Mouse (Mus musculus): ENCODE results near the gene Rnf19b. TPM values are rescaled to one million over a fixed set of nuclear protein-coding genes. Genes with fewer than 3 reads are reported as not detected.

The Rnf19b gene
- 10 to 100 TPM; 13.6 to 15.5 TPM for total RNA-seq (2021)
- long read RNA-seq, experiment 1, partial matches to known transcripts = 0 of 6 reads
- long read RNA-seq, experiment 1, other reads (novel, unspliced or antisense) = 2 of 6 reads
- long read RNA-seq, experiment 2, transcript Rnf19b-206 (9 exons, 2,532 nt) = major isoform, 10 of 15 reads
- long read RNA-seq, experiment 2, partial matches to known transcripts = 0 of 15 reads
- long read RNA-seq, experiment 2, other reads (novel, unspliced or antisense) = 1 of 15 reads

DNA sequence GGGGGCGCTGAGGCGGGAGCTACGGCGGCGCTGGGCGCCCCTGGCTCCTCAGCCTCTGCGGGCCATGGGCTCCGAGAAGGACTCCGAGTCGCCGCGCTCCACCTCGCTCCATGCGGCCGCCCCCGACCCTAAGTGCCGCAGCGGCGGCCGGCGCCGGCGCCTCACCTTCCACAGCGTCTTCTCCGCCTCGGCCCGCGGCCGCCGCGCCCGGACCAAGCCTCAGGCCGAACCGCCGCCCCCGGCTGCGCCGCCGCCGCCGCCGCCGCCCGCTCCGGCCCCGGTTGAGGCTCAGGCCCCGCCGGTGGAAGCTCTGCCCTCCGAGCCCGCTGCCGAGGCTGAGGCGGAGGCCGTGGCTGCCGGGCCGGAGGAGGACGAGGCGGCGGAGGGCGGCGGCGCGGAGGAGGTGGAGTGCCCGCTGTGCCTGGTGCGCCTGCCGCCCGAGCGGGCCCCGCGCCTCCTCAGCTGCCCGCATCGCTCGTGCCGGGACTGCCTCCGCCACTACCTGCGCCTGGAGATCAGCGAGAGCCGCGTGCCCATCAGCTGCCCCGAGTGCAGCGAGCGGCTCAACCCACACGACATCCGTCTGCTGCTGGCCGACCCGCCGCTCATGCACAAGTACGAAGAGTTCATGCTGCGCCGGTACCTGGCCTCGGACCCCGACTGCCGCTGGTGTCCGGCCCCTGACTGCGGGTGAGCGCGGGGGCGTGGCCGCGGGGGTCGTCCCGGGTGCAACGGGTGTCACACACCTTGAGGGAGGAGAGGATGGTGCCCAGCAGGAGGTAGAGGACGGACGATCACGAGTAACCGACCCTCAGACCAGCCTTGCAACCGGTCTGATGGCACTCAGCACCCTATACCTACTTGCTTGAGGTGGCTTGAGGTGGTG is at the start of gene Rnf19b:
Gene Rnf19b, plus strand, starts transcription at position 65 of the 886 bp plus-strand sequence.
- peak; percentile 53 for DNase-seq
- intact Hi-C loops (cut with DNase I; ENCODE audit: low total_unique reads) = no loop called here

DNA sequence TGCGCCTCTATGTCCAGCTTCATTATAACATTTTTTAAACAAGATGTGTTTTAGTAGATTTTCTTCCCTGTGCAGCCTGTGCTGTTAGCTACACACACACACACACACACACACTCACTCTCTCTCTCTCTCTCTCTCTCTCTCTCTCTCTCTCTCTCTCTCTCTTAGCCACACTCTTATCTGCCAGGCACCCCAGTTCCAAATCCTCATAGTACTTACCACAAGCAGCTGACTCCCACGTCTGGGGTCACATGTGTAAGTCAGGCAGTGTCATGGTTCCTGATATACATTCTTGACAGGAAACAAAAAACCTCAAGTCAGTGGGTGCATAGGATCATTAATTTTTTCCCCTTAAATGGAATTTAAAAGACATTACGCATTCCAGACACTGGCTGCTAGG is 49.4 kb upstream of the Rnf19b start:
- intact Hi-C loops (cut with DNase I; ENCODE audit: low total_unique reads) = no loop called here
- no peak for DNase-seq

GRCm38 (mm10) chr4:129009521-129009920 is 48.5 kb upstream of the Rnf19b start:
- no peak for DNase-seq
- intact Hi-C loops (cut with DNase I; ENCODE audit: low total_unique reads) = no loop called here

DNA sequence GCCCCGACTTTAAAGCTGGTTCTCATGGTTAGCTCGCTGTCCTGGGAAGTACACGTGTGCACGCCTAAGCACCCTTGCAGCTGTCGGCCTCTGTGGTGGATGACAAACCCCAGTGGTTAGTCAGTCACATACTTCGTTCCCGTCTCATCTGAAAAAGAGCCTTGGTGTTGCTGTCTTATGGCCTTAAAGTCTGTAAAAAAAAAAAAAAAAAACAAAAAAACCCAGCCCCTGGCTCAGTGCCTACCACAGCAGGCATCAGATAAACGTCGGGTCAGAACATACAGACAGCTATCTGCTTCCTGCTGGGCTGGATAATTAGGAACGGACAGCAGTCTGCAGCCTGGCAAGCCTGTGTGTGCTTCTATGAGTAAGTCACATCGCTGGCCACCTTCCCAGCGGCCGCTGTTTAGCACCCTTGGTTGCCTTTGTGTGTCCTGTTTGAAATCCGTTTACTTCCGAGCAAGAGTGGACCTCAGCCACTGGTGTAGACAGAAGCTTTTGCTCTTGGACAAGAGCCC is 46.4 kb upstream of the Rnf19b start:
- intact Hi-C loops (cut with DNase I; ENCODE audit: low total_unique reads) = no loop called here
- DNase-seq = peak; percentile 66

- no peak for DNase-seq
- intact Hi-C loops (cut with DNase I; ENCODE audit: low total_unique reads) = no loop called here
These were observed 44.8 kb upstream of the Rnf19b start for GRCm38 (mm10) chr4:129013151-129013864.

- intact Hi-C loops (cut with DNase I; ENCODE audit: low total_unique reads) = no loop called here
- DNase-seq = no peak
These were observed 41.7 kb upstream of the Rnf19b start for GRCm38 (mm10) chr4:129016329-129016728.

- intact Hi-C loops (cut with DNase I; ENCODE audit: low total_unique reads) = no loop called here
- no peak for DNase-seq
These were observed 40.9 kb upstream of the Rnf19b start for GRCm38 (mm10) chr4:129017150-129017549.

DNA sequence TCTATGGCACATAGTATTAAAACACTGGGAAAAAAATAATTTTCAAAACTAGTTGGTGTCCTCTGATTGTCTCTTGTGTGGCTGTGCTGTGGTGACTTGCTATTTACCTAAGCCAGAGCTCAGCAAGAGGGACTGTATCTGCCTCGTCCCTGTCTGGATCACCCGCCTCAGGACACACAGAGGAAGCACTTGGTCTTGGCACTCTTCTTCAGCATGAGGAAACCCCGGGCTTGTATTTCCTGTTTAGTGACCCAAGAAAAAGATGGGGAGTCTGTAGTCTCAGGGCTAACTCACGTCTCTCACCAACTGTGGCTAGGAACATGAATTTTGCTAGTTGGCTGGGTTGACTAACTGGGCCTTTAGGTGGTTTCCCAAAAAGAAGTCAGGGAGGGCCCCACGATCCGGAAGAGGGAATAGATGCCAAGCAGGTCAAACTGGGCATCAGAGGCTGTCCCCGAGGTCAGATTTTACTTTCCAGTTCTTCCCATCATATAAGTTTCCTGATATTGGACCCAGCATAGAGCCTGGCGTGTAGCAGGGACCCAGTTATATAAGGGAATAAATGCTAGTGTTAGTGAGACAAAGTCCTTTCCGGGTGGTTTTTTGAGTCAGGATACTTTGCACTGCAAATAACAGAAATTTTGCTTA is 39.2 kb upstream of the Rnf19b start:
- DNase-seq = no peak
- intact Hi-C loops (cut with DNase I; ENCODE audit: low total_unique reads) = no loop called here

- intact Hi-C loops (cut with DNase I; ENCODE audit: low total_unique reads) = no loop called here
- DNase-seq = no peak
These were observed 38.3 kb upstream of the Rnf19b start for GRCm38 (mm10) chr4:129019788-129020187.

GRCm38 (mm10) chr4:129020454-129020853 is 37.6 kb upstream of the Rnf19b start:
- intact Hi-C loops (cut with DNase I; ENCODE audit: low total_unique reads) = no loop called here
- peak; percentile 94 for DNase-seq

GRCm38 (mm10) chr4:129021426-129021825 is 36.6 kb upstream of the Rnf19b start:
- no peak for DNase-seq
- intact Hi-C loops (cut with DNase I; ENCODE audit: low total_unique reads) = no loop called here

- DNase-seq = no peak
- intact Hi-C loops (cut with DNase I; ENCODE audit: low total_unique reads) = no loop called here
These were observed 36.2 kb upstream of the Rnf19b start for GRCm38 (mm10) chr4:129021886-129022285.

DNA sequence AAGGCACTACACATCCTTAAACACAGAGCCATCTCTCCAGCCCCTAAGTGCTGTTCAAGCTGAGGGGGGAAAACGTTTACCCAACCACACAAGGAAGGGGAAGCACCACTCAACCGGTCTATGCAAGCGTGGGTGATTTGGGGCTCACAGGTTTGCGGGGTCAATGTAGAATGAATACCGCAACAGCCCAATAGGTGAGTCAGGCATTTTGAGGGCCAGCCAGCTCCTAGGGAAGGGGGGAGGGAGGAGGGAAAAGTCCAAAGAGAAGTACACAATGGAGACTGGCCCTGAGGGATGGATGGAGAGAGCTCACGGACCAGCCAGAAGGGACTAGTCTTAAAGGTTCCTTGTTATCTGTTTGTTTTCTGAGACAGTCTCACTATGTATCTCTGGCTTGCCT is 34.2 kb upstream of the Rnf19b start:
- intact Hi-C loops (cut with DNase I; ENCODE audit: low total_unique reads) = no loop called here
- DNase-seq = no peak

DNA sequence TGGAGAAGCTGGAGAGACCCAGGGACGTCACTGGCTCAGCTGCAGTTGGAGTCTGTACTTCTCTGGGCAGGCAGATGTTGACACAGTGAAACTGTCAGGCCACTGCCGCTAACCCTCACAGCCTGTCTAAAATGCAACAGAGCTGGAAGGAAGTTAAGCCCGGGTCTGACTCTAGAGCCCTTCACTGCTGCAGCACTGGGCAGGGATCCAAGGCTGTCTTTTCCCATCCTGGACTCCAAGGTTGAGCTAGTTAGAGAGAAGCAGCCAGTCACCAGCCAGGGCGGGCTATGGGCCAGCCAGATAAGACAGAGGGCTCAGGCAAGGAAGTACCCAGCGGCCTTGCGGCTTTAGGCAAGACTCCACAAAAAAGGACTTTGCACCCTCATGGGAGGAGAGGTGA is 33.3 kb upstream of the Rnf19b start:
- no peak for DNase-seq
- intact Hi-C loops (cut with DNase I; ENCODE audit: low total_unique reads) = no loop called here

- no peak for DNase-seq
- intact Hi-C loops (cut with DNase I; ENCODE audit: low total_unique reads) = no loop called here
These were observed 32.4 kb upstream of the Rnf19b start for GRCm38 (mm10) chr4:129025707-129026106.

- no peak for DNase-seq
- intact Hi-C loops (cut with DNase I; ENCODE audit: low total_unique reads) = no loop called here
These were observed 27.3 kb upstream of the Rnf19b start for GRCm38 (mm10) chr4:129030746-129031145.

- intact Hi-C loops (cut with DNase I; ENCODE audit: low total_unique reads) = no loop called here
- DNase-seq = no peak
These were observed 26.6 kb upstream of the Rnf19b start for GRCm38 (mm10) chr4:129031408-129031965.

- no peak for DNase-seq
- intact Hi-C loops (cut with DNase I; ENCODE audit: low total_unique reads) = no loop called here
These were observed 25.7 kb upstream of the Rnf19b start for GRCm38 (mm10) chr4:129032133-129032962.
